Mouse (Mus musculus) left cerebral cortex, postnatal 4 days (tissue): ENCODE results near the gene Pnpo. TPM values are rescaled to one million over a fixed set of nuclear protein-coding genes. Genes with fewer than 3 reads are reported as not detected.

ENCODE experiments used
- DNase-seq: peaks from one replicate; pipeline ENCODE4 v3.0.0-alpha.2; 2022
- intact Hi-C: fragments of 180-260 bp; cut with DNase I; formaldehyde crosslinking; loops from one replicate; pipeline ENCODE4 v1.15.1; 2025
- total RNA-seq, 2 experiments: library from RNA; stranded (reverse); gene quantifications; 2 replicates each; pipeline ENCODE4 v1.2.3; 2021

Gene Pnpo
- 10 to 100 TPM; 11.7 to 15.1 TPM for total RNA-seq

DNA sequence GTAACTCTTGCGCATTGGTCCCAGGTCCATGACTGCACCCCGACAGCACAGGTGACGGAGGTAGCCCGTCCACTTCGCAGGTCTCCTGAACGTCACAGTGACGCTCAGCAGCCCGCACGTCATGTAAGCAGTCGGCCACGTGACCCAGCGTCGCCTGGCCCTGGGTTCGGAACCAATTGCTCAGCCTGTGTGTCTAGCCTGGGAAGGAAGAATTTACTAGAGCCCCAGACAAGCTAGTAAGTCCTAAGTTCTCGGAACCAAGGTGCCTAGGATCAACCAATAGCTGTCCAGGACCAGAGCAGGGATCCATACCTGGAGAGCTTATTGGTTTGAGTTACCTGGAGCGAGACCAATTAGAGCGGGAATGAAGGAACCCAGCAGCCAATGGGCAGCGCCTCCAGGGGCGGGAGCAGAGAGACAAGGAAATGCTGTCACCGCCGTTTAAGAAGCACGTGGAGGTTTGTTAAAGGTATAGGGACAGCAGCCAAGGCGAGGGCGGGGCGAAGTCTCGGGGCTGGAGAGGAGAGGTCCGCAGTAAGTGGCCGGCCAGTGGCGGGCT lies at the start of gene Pnpo:
Gene Pnpo (minus strand): TSS at position 241 of the 559 bp plus-strand sequence.
- intact Hi-C loops = no loop called here
- DNase-seq = peak; percentile 90

DNA sequence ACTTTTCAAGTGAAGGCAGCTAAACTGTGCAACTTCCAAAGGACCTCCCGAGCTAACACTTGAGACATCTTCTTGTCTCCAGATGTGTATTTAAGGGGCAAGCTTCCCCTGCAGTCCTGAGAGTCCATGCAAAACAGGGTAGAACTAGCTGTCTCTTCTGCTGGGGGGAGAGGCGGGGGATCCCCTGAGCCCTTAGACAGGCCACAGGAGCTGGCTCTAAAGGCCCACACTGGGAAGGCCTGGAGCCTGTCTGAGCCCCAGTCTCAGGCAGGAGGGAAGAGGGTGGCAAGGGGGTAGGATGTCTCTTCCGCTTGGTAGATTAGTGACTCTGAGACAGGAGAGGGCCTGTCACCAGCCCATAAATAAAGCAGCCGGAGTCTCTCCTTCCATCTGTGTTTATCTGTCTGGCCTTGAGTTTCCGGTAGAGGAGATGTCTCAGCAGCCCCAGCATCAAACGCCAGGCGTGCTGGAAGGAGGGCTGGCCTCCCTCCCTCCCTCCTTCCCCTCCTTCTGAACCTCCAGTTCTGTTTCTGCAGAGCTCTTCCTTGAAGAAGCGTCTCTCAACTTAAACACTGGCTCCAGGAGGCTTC lies 49.0 kb upstream of the Pnpo start:
- DNase-seq = no peak
- intact Hi-C loops = no loop called here

DNA sequence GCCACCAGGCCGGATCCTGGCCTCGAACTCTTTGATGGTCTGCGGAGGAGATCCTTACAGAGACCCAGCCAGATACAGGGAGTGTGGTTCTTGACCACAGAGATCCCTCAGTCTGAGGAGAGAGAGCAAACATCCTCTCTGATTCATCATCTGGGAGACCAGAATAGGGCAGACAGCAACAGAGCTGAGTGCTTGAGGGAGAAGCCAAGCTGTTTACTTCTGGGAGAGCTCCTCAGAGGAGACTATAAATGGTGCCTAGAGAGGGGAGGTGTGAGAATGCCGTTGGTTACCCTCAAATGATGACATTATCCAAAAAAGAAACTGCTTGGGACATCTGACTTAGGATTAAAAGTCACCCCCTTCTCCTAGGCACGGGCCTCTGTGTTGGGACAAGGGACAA lies 47.7 kb upstream of the Pnpo start:
- no peak for DNase-seq
- intact Hi-C loops = no loop called here

DNA sequence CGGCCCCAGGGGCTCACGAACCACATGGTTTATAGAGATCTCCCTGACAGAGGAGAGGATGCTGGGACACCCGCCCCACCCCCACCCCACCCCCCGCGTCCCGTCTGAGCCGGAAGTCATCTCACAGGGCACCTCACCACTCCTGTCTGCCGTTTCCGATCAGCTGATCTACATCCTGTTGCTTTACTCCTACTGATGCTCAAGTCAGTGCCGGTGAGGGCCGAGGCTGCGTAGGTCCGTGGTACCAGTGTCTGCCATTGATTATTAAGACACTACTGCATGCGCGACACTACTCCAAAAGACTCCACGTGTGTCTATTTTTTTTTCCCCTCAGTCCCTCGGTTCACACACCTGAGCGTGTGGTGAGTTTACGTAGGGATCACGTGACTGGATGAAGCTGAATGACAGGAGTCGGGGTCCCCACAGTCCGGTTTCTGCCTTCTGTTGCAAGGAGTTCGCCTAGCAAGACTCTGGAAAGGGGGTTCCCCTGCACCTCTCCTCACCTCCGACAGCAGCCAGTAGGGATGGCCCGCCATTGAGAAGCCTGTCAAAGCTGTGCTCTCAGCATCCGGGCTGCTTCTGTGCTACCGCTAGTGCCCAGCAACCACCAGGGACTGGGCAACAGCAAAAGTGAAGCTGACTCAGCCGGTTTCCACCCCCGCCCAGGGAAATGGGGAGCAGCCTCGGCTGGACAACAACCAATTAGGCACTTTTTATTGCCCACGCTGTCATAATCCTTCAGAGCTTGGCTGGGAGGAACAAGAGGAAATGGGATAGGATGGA lies 44.3 kb upstream of the Pnpo start:
- intact Hi-C loops = no loop called here
- no peak for DNase-seq

DNA sequence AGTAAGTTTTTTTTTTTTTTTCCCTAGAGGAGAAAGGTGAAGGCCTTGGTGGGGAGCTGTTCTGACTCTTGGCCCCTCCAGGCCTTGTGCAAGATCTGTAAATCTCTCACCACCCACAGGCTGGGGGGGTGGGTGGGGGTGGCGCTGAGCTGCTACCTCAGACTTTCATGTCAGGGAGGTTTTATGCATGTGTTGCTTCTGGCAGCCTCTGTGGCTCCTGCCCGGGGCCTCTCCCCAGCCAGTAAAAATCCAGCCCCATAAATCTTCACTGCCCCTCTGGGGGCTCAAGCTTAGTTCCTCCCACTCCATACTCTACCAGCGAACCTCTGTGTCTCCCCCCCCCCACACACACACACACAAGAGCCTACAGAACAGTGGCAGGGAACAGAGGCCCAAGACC lies 42.7 kb upstream of the Pnpo start:
- no peak for DNase-seq
- intact Hi-C loops = no loop called here

DNA sequence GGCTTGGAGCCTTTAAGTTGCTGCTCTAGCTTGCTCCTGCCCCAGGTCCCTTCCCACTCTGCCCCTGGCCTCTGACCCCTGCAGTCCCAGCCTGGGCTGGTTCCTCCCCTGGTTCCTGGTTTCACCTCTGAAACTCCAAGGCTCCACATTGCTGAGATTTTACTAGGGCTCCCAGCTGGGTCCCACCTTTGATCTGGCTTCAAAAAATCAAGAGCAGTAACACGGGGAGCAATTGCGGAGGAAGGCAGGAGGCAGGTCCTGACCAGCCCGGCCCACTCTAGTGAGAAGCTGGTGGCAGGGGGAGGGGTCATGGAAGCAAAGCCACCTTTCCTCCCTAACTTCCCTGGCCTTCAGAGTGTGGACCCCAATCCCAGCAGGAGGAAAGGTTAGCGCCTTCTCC lies 41.1 kb upstream of the Pnpo start:
- intact Hi-C loops = no loop called here
- DNase-seq = no peak

DNA sequence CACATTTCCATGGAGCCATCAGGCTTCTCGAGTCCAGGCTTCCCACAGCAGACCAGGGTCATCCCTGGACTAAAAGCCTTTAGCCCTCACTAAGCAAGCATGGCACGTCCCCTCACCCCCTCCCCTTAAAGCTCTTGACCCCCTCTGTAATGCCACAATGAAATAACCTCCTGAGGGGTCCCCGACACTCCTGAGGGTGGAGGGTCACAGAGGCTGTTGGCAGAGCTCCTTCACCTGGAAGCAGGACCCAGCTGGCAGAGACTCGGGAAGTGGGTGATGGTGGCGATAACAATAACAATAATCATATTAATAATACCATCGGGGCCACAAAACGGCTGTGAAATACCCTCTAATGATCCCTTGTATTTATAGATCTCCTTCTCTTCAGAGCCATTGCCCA lies 39.1 kb upstream of the Pnpo start, which contains the start of gene Sp2:
Gene Sp2 (minus strand): TSS at position 101 of the 400 bp plus-strand sequence.
- intact Hi-C loops = loop anchor here (2.0 kb wide), 1 partner anchor 40 kb away; no protein-coding TSS in a partner anchor
- no peak for DNase-seq

DNA sequence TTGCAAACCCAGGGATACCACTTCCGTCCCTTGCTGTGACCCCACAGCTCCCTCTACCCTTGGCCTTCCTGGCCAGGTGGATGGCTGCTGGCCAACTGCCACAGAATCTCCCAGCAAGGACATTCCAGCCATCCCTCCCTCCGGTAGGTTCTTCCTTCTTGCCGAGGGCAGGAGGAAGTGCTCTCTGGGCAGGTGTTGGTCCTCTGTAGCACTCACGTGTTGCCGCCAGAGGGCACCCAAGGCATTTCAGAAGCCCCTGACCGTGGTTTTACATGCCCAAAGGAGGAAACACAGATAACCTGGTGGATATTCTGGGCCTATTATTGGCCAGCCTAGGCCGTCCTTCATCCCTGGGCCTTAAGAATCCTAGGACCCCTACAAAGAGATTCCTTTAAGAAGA lies 38.6 kb upstream of the Pnpo start:
- intact Hi-C loops = loop anchor here (2.0 kb wide), 1 partner anchor 40 kb away; no protein-coding TSS in a partner anchor

DNA sequence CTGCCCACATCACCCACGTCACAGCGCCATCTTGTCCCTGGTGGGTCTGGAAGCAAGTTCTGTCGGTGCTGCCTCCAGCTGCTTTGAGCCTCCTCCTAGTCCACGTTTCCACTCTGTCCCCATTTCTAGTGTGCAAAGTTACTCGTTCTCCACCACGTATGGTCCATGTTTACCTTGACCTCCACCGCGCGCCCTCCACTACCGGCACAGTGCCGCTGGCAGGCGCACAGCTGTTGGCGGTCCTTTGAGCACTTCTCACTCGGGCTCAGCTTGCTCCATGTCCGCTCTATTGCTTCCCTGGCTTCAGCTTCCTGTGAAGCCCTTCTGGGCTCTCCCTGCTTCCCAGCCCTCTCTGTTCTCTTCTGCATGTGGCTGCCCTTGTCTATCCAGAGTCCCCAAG lies 37.7 kb upstream of the Pnpo start:
- intact Hi-C loops = no loop called here
- DNase-seq = no peak

More for the DNA sequence above, 38.6 kb upstream of the Pnpo start:
- DNase-seq = peak; percentile 86

DNA sequence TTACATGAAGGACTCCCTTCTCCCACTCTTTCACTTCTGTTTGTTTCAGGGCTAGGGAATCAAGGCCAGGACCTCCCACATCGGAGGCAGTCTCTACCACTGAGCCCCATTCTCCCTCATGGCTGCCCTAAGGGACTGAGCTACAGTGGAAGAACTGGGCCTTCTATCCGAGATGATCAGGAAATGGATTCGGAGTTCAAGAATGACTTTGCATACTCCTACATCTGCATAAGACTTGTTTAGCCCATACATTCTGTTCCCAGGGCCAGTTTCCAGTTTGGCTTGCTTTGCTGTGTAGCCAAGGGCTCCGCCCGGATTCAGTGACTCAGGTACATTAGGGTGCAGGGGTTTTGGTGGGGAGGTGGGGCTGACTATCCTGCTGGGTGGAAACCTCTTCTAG lies 36.2 kb upstream of the Pnpo start:
- intact Hi-C loops = no loop called here
- no peak for DNase-seq

DNA sequence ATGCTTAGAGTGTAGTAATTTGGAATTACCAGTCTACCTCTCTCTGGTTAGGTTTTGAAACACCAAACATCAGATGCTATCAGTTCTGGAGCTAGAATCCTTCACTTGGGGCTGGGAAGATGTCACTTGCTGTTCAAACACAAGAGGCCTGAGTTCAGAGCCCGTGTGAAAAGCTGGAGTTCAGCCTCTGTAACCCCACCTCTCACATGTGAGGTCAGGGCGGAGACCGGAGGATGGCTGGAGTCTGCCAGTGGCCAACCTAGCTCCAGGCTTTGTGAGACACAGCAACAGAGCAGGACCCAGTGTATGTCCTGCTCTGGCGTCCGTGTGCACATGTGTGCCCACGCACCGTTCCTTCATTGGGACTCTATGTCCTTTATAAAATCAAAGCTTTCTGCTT lies 35.5 kb upstream of the Pnpo start:
- no peak for DNase-seq
- intact Hi-C loops = no loop called here

DNA sequence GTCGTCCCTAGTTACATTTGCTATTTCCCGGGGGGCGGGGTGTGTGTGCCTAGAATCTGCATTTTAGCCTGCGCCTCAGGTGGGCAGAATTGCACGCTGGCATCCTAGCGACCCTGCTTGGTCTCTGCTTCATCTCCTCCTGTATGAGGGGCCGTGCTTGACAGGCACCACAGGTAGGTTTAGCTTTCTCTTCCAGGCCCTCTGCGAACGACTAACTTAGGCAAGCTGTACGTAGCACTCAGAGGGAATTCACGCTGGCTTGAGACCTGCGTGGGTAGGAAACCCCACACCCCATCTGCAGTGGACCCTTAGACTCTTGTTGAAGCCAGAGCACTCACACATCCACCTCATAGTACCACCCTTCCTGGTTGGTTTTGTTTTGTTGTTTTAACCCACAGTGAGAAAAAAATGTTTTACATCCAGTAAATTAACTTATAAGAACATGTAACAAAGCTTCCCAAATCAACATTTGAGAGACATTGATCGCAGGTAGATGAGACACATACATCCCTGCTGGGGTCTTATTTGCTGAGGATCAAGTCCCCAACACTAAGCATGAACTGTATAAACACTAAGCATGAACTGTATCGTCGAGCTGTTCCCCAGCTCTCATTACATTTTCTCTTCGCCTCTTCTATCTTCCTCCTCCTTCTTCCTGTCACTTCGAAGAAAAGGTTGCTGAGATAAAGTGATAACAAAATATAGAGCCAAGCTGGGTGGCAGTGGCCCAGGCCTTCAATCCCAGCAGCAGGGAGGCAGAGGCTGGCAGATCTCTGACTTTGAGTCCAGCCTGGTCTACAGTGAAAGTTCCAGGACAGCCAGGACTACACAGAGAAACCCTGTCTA lies 34.8 kb upstream of the Pnpo start:
- intact Hi-C loops = no loop called here
- no peak for DNase-seq

DNA sequence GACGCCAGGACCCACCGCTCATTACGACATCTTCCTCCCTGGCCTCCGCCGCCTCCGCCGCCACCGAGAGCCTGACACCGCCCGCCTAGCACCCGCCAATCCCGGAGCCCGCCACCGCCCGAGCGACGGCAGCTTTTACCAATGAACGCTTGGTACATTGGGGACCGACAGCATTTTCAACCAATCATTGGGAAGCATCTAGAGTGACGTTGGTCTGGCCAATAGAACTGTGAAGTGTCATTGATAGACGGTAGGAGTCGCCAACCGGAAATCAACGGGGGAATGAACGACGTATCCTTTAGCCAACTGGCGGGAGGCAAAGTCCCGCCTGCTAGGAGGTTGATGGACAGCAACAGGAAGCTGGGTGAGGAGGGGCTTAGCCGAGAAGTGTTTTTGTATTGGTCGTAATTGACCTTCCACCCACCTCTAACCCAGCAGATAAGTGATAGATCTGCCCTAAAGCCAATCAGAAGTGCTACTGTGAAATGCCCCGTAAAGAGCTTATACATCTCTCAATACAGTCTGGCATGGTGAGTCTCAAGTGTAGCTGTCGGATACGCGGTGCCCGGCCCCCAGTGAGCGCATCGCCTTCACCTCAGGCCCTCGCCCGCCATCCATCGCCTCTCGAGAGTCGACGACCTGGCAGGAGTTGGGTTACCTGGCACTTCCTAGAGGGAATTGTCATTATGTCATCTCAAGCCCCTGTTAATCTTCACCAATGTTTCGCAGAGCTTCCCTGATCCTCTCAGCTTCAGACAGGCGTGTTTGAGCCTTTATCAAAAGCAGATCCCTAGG lies 34.0 kb upstream of the Pnpo start:
- intact Hi-C loops = no loop called here
- DNase-seq = peak; percentile 99

DNA sequence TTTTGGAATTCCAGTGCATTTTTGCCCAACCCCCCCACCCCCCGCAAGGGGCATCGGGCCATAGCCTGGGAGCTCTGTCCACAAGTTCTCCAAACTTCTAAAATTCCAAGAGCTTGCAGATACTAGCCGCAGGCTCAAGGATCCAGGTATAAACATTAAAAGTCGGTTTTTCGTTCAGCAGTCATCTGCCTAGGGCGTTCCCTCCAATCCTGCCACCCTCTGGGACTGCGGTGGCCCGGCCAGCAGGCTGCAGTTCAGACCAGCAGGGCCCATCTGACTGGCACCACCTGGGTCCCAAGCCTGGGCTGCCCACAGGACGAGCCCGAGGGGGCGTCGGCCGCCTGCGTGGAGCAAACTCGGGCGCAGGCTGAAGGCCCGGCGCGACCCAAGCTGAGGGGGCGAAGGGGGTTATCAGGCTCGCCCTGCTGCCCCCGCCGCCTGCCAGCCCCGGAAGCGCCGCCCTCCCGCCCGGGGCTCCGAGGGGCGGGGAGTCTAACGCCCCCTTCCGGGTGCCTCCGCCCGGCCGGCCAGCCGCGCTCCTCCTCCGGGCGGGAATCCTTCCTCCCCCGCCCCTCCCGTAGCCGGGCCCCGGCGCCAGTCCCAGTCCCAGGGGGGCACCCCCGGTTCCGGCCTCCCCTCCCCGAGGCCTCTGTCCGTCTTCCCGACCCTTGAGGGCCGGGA lies 33.3 kb upstream of the Pnpo start:
- peak; percentile 88 for DNase-seq
- intact Hi-C loops = no loop called here

DNA sequence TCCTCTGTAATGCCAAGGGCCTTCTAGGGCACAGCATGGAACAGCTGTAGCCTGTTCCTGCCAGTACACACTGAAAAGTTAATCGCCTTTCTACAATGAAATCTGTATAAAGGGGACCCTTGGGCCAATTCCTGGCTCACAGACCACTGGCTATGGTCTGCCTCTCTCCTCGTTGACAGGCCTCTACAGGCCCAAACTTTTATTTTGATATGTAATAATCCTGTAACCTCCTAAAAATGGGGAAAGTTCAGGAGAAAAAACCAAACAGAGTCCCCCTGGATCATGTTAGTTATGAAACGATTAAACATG lies 32.5 kb upstream of the Pnpo start:
- no peak for DNase-seq
- intact Hi-C loops = no loop called here

DNA sequence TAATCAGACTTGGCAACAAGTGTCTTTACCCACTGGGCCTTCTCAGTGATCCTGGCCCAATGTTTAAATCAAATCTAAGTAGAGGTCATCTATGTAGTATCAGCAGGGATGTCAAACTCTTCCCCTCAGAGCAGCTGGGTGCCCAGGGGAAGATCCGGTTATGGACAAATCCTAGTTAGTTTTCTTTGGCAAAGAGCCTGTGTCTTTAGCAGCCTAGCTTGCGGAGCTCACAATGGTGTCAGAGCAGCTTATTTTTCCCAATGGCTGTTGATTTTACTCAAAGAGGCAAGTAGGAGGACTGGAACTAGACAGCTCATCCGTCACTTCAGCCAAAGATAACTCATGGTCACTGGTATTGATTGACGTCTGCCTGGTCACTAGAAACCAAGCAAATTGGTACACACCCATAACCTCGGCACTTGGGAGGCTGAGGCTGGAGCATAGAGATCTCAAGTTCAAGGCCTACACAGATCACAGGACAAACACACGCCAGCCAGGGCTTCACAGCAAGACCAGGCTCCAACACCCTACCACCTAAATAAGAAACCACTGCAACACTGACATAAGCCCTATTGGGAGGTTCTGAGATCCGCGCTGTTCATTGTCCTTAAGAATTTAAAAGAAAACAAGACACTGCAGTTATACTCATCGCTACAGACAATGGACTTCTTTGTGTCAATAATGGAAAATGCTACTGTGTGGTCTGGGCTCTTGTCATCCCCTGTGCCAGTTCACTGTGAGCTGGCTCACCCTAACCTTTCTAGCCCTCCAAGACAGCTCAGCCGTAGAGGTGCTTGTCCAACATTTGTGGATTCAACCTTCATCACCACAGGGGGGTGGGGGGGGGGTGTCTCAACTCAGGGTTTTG lies 32.0 kb upstream of the Pnpo start:
- DNase-seq = no peak
- intact Hi-C loops = no loop called here

DNA sequence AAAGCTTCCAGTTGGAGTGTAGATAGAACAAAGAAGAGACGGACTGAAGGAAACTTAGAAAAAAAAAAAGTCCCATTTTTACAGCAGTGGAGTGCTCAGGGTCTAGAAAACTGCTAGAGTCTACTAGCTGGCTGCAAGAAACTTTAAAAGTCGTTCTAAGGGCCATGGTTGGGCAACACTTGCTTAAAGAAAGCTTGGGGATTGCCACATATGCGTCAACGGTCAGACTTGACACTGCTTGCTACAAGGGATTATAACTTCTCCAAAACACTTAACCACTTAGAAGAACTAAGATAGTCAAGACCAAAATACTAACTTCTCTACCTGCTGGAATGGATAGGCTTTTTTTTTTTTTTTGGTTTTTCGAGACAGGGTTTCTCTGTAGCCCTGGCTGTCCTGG lies 31.0 kb upstream of the Pnpo start:
- no peak for DNase-seq
- intact Hi-C loops = no loop called here

DNA sequence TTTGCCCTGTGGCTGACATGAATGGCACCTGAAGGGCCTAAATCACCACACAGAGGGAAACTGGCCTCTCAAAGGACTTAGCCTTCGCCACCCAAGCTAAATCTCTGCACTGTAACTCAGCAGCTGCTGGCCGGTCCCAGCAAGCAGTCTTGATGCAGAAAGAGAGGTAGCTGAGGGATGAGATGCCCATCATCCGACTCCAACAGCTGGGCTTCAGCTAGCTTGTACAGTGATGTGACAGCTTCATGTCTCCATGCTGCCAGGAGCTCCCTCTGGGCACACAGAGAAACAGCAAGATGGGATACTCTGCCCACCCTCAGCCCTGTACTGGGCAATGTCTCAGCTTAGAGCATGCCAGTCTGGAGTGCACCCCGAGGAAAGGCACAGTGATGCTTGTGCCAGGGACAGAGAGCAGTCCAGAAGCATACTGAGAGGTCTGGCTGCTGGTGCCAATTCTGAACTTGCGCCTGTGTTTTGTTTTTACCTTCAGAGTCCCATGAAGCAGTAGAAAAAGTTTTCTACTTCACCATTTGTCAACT lies 29.7 kb upstream of the Pnpo start:
- peak; percentile 71 for DNase-seq
- intact Hi-C loops = no loop called here

DNA sequence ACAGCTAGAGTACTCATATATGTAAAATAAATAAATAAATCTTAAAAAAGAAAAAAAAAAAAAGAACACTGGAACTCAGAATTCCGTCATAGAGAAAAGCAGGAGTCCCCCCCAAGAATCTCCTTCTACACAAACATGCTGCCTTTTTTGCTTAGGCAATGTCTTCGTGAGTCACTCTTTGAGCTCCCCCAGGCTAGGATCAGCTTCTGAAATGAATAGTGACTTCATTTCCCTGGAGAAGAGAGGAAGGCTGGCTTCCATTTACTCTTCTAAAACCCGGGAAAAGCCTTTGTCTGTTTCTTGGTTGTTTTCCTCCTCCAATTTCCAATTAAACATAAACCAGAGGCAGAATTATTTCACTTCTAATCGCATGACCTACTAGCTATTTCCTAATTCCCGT lies 29.1 kb upstream of the Pnpo start:
- intact Hi-C loops = no loop called here
- DNase-seq = no peak
